Mouse (Mus musculus): ENCODE measurements around the gene Ccl8.

The Ccl8 gene

DNA sequence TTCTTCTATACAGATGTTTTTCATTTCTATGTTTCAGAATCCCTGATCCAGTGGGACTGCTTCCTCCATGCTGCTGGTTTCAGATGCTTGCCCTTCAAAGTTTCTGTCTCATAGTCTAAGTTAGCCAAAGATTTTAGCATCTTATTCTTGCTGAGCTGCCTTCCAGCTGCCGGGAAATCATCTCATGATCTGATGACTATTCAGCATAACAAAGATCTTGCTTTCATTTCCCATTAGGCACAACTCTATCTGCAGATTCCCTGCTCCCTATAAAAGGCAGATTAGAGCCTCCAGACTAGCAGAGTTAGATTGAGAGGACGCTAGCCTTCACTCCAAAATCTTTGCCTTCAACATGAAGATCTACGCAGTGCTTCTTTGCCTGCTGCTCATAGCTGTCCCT, at the start of gene Ccl8:
Ccl8 (plus strand) TSS at position 301 of the 400 bp plus-strand sequence.
- DNase-seq (ENCODE audit: low read depth, low spot score): no peak

DNA sequence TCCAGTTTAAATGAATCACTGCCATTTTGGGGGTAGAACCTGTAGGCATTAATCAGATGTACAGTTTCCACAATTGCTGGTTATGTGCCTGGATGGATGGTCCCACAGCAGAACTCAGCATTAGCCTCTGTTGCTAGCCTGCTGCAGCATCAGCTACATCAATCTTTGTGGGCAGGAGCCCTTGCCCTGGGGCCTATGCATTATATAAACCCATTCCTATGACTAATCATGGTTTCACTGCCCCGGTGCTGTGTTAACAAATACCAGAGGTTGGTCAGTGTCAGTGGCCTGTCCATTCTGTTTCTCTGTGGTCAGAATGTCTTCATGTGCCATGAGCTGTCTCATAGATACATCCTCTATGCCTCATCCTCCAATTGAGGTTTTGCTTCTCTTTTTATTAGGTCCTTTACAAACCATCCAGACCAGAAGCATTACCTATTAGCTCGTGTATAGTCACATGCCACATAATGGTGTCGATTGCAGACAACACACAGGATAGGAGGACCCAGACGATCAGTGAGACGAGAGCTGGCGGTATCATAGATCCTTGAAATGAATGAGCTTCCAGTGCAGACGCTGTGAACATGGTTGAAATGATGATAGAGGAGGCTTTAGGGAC, 47.9 kb upstream of the Ccl8 start:
- no peak for DNase-seq (ENCODE audit: low read depth, low spot score)

DNA sequence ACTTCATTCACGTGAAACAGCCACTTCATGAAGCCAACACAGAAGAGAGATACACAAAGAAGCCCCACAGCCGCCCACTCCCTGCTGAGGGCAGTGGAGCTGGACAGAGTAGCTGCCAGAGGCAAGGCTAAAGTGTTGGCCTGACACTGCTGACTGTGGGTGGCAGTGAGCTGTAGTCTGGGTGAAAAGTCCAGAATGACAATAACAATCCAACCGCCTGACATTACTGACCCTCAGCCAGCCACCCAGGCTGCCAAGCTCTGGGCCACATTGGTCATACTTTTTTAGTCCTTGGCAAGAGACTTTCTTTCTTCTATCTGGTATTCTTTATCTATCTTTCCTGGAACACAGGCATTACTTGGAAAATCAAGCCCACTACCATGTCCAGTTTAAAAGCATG, 43.9 kb upstream of the Ccl8 start:
- DNase-seq (ENCODE audit: low read depth, low spot score): no peak

DNA sequence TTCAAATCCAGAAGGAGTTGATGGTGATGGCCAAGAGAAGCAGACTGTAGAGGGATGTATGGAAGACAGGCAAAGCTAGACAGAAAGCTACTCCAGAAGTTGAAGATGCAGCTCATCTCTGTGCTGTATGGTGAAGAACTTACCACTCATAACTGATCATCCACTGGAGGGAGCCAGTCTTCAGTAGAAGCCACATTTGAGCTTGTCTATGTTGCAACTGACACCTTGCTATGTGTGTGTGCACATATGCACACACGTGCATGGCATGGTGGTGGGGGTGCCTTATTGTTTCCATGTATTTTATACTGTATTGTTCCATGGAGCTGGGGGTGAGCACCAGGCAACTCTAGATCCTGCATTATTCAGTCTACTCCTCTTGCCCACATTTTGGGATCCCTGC, 42.6 kb upstream of the Ccl8 start:
- DNase-seq (ENCODE audit: low read depth, low spot score): no peak

DNA sequence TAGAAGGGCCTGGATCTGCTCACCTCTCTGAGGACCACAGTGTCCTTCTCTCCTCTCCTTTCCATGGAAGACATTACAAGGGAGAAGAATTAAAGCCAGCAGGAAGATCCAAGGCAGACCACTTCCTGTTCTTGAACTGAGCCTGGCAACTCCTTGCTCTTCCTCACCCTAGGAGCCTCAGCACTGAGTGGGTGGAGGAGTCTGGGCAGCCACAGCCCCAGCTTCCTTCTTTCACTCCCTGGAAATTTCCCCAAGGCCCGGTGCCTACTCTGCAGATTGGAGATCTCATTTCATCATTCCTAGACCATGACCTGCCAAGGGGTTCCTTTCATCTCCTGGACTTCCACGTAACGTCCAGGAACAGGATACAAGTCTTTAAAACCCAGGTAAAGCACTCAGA, 42.0 kb upstream of the Ccl8 start:
- DNase-seq (ENCODE audit: low read depth, low spot score): no peak

DNA sequence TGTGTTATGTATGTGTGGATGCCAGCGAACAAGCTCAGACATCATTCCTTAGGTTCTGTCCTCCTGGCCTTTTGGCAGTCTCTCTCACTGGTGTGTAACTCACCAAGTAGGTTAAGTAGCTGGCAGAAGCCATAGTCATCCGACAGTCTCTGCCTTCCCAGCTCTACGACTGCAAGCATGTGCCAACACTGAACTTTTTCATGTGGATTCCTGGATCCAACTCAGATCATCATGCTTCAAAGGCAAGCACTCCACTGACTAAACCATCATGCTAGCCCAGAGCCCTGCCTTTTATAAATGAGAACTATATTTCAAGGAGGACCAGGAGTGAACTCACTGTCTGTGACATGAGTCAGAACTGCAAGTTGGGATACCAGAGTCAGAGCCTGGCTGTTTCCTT, 41.3 kb upstream of the Ccl8 start:
- no peak for DNase-seq (ENCODE audit: low read depth, low spot score)

DNA sequence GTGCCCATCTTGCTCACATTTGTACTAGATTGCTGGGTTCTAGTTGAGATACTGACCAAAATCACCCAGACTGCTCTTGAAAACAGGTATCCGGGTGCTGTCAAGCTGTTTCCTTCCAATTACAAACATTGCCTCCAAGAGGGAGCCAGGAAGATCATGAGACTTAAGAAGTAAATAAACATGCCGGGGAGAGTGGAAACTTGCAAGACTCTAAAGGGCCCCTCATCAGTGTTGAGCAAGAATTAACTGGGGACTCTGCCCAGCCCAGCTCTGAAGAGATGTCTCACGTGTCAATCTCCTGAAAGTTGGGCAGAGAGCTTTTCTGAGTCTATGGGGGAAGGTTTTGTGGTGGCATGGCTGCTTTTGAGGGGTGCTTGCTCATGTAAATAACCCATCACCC, 38.0 kb upstream of the Ccl8 start:
- no peak for DNase-seq (ENCODE audit: low read depth, low spot score)

DNA sequence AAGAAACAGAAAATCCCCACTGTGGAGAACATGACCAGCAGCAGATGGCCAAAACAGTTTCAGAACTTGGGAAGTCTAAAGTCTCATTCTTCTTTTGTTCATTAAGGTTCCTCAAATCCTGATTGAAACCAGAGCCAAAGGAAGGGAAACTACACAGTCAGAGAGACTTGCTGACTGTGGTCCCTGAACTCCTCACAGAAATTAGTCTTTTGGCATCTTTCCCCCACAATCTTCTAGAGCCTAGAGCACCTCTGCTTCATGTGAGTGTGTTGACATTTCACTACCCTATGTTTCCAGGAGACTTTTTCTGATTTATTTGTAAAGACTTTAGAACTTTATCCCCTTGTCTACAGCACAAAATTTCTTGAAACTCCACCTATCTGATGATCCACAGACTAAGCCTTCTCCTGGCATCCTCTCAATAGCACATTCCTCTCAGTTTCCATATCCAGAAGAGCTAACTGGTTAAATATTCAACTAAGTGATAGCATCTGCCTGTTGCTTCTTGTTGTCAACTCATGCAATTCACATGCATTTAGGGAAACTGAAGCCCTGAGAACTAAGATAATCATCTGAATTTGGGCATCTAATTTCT, 36.8 kb upstream of the Ccl8 start:
- DNase-seq (ENCODE audit: low read depth, low spot score): no peak

DNA sequence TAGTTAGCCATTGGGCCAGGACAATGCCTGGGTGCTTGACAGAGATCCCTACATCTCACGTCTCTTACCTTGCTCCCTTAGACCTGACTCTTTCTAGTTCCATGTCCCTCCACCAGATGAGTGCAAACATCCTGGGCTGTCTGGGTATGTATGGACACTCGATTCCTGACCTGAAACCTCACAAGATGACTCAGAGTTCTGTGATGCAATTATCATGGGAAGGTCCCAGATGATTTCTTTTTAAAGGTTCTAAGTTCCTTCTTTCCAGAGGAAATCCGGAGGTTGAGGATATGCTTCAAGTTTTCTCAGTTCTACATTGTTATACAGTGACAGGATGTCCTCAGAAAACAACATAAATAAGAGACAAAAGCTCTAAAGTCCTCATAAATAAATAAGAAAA, 34.1 kb upstream of the Ccl8 start:
- DNase-seq (ENCODE audit: low read depth, low spot score): no peak

DNA sequence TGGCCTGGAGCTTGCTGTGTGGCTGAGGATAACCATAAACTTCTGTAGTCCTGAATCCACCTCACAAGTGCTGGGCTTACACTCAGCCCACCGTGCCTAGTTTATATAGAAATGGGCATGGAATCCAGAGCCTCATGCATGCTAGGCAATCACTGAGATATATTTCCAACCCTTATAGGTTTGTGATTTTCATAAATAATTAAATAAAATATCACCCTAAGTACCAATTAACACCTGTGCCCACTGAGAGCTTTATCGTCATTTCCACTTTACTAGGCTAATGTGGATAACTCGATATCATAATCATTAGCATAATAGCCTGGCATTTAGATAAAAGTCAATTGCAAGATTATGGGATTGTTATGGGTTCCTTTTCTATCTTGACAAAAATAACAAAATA, 30.6 kb upstream of the Ccl8 start:
- DNase-seq (ENCODE audit: low read depth, low spot score): no peak

DNA sequence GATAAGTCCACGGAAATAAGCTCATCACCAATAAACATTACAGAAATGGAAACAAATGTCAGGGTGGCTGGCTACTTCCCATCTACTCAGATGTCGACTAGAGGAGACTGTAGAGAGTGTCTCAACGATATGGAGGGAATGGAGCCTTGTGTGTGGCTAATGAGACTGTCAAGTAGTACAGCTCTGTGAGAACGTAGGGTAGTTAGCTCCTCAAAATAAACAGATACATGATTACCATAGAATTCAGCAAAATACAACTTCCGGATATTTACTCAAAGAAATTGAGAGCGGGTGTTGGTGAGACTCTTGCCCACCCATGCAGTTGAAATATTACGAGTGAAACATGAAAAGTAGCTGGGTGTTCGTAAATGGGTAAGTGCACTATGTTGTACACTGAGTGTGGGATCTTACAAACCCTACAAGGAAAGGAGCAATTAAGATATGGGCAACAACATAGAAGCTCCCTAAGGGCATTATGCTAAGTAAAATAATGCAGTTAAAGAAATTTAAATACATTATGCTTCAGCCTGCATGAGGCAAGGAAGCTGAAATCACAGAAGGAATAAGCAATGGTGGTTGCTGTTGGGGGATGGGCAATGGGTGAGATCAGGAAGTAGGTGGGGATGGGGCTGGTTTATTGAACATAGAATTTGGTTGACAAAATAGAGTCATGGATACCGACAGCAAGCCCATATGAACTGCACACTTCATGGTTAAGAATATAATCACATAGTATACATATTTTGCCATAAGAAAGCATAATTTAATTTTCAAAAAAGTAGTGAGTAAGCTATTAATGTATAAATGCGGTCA, 15.3 kb upstream of the Ccl8 start:
- DNase-seq (ENCODE audit: low read depth, low spot score): no peak

DNA sequence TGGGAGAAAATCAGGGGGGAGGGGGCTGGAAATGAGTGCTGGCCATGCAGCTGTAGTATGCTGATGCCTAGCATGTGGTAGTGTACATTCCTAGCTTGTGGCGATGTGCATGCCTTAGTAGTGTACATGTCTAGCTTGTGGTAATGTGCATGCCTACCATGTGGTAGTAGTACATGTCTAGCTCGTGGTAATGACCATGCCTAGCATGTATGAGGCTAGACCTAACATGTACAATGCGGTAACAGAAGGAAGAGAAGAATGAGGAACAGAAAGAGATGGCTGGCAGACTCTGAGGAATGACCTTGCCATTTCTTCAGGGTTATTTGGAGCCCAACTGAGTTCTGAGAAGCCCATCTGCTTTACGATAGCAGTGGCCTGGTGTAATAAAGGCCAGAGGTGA, 13.9 kb upstream of the Ccl8 start:
- no peak for DNase-seq (ENCODE audit: low read depth, low spot score)

DNA sequence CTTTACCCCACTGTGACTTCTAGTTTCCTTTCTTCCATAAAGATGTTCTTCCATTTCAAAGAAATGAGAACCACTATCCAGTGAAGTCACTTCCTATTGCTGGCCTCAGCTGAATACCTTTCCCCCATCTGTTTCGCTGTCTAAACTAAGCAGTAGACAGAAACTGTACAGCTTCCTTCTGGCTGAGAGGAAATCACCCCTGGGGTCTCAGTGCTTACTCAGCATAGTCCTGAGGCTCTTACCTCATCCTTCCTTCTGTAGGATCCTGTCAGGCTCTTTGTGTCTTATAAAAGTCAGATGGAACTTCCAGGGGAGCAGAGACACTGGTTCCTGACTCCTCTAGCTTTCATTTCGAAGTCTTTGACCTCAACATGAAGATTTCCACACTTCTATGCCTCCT, 13.5 kb upstream of the Ccl8 start, which contains the start of gene Ccl12:
Ccl12 (plus strand) TSS at position 317 of the 400 bp plus-strand sequence.
- DNase-seq (ENCODE audit: low read depth, low spot score): no peak

DNA sequence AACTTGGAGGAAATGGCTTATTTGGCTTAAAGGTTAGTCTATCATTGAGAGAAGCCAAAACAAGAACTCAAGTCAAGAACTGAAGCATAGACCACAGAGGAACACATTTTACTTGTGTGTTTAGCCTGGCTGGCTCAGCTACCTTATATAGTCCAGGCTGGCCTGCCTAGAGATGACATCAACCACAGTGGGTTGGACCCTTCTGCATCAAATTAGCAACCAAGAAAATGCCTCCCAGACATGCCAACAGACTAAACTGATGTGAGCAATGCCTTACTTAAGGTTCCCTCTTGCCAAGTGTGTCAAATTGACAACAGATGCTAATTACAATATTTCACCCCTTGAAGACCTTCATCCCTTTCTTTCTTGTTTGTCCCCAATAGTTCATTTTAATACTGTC, 5.4 kb upstream of the Ccl8 start:
- DNase-seq (ENCODE audit: low read depth, low spot score): no peak

DNA sequence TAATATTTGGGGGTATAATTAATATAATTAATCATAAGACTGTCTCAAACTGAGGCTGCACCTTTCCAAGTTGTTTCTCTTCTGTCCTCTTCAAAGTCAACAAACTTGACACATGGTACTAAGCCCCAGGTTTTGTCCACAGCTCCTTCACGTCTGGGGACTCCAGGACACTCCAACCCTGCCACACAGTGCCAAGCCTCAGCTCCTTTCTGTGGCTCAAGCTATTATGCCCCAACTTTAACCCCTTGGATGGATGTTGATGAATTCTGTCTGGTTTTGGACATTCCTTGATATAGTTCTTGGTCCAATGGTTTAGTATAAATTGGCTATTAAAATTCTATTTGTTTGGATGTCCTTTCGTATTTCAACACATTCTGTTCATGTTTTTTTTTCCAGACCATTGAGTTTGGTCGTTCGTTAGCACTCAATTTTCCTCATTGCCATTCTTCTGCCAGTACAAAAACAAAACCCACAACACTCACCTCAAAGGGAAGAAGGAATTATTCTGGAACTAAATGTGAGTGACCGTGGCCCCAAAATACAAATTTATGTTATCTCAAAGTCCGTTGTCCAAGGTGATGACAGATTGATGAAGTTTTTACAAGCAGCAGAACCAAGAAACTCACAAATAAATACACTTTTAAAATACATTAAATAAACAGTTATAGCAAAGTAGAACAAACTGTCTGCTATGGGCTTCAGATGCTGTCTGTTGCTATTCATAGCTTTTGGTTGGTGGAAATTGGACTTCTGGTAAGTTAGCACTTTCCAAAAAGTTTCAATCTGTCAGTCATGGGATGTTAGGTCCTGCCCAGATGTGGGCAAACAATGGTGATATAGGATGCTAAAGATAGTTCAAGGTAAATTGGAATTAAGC, 4.4 kb upstream of the Ccl8 start:
- DNase-seq (ENCODE audit: low read depth, low spot score): no peak

DNA sequence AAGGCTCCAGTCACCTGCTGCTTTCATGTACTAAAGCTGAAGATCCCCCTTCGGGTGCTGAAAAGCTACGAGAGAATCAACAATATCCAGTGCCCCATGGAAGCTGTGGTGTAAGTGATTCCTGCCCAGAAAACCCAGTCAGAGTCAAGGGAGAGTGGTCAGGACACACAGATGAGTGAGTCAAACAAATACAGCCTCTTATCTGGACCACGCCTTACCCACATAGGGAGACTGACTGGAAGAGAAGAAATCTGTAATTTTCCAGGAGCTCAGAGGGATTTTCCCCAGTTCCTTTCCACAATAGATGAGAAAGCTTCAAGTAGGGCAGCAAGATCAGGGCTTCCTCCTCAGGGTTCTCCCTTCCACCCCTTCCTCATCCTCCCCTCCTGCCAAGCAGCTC, 1.1 kb downstream of the Ccl8 start:
- no peak for DNase-seq (ENCODE audit: low read depth, low spot score)

DNA sequence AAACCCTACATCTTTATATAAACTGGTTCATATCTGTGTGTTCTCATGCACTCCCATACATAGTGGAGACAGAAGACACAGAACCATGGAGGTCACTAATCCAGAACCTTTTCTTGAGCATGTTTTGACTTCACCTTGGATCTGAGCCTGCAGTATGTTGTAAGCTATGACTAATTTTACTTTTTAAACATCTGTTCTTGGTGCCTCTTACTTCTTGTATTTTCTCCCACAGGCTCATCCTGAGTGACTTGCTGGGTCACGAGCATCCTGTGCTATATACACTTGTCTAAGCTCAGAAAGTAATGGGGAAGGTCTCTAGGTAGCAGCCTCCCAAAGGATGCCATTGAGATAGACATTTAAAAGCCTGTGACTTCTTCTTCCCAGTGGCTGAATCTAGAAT, 18.0 kb downstream of the Ccl8 start:
- no peak for DNase-seq (ENCODE audit: low read depth, low spot score)

DNA sequence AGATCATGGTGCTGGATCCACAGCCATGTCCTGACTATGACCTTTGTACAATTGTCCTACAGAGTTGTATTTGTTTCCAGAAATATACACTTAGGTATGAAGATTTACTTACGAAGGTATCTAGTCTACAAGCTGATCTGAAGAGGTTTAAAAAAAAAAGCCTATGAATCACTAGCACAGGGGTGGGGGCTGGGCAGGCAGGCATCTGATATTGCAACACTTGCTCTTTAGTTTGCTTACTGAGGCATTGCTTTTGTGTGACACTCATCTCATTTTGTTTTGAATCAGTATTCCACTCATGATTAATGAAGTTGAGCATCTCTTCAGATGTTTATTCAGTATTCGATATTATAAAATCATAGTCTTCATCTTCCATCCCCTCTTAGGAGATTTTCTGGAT, 21.2 kb downstream of the Ccl8 start:
- no peak for DNase-seq (ENCODE audit: low read depth, low spot score)

DNA sequence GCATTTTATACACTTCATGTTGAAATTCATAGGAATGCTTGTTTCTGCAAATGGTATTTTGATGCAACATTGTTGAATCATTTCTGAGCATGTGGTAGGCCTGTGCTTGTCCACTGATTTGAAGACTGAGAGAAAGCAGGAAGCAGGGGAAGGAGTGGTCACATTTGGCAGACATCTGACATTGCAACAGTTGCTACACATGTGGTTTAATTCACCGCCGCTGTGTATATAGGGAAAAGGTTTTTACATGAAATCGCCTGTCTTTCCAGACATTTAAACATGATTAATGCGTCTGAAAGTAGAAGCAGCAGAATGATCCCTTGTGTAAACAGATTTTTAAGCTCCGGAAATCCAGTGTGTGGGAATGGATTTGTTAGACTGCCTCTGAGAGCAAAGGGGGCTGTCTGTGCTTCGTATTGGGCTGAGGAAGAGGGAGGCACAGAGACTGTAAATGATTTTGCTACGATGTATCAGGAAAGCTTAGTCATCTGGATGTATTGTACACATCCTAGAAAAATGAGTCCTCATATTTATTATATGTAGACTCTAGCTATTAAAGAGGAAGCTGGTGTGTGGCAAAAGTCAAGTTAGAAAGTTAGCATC, 24.6 kb downstream of the Ccl8 start:
- no peak for DNase-seq (ENCODE audit: low read depth, low spot score)

DNA sequence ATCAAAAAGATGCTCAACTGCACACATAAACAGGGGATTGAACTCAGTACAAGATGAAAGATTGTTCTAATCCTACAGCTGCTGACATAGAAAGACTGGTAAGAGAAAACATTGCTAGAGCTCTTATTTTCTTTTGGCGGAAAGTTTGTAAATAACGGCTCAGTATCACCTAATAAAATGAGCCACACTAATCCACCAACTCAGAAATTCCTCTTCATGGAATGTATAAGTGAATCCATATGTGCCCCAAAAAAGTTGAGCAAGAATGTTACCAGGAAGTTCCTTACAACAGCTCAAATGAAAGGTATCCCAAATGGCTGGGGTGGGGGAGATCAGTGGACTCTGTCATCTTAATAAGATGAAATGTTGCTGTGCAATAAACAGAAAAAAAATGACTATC, 44.1 kb downstream of the Ccl8 start:
- no peak for DNase-seq (ENCODE audit: low read depth, low spot score)

DNA sequence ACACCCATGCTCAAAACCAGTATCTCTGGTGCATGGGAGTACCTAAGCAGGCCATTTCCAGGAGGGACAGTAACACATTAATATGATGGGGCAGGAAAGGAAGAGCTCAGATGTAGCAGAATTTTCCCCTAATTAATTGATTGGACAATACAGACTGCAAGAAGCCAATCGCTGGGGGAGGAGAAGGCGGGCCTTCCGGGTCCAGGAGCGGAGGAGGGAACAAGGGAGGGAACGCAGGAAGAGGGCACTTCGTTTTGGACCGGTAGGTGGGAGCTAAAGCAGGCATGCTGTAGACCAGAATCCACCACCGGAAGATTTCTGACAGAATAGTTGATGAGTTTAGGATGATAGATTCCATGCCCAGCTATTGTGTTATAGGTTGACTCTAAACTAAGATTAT, 48.3 kb downstream of the Ccl8 start:
- no peak for DNase-seq (ENCODE audit: low read depth, low spot score)
